Mouse (Mus musculus) lung, adult 2 months (tissue): ENCODE results near the gene Hemgn.

Experiments
- CTCF ChIP-seq: fragments of 200-500 bp; IDR thresholded peaks from 2 replicates; pipeline ENCODE4 v1.5.1; 2011; ENCODE audit warnings: mild to moderate bottlenecking, low read length, control low read depth; ENCODE audit not compliant: insufficient read depth
- POLR2A ChIP-seq: fragments of 200-500 bp; IDR thresholded peaks from 2 replicates; pipeline ENCODE4 v1.6.1; 2011; ENCODE audit warnings: low read depth, mild to moderate bottlenecking, control low read depth, low read length, borderline replicate concordance; ENCODE audit errors: extremely low read depth

DNA sequence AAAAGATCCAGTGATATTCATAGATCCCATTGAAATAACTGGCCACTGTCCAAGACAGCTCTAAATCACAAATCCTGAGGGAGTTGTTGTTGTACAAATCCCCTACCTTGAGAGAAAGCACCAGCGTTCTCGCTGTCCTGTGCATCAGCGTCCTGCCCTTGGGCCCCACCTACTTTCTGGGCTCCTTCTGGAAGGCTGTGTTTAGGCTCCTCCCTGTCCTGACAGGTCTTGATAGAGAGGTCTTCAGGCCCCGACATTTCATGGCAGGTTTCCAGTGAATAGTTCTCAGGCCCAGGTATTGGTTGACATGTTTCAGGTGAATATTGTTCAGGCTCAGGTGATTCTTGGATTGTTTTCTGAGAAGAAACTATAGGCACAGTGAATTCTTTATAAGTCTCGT is 17.6 kb downstream of the Hemgn start:
- TF ChIP-seq CTCF (no peak), POLR2A (no peak)
